Mouse (Mus musculus) CH12.LX (cell line): ENCODE data around the gene Asprv1. TPM values are rescaled to one million over a fixed set of nuclear protein-coding genes. Genes with fewer than 3 reads are reported as not detected.

ENCODE experiments used
- DNase-seq: peaks from one replicate; pipeline ENCODE4 v3.0.0-alpha.2; 2013; ENCODE audit errors: extremely low read depth
- H3K27ac ChIP-seq: 2 replicates; pipeline ENCODE4 v1.5.1; 2012; ENCODE audit warnings: low read depth, mild to moderate bottlenecking, control low read depth, moderate library complexity; ENCODE audit not compliant: insufficient read depth
- H3K27me3 ChIP-seq: replicated peaks from 2 replicates; pipeline ENCODE3; 2012; ENCODE audit warnings: inconsistent platforms
- H3K36me3 ChIP-seq, 2 experiments: replicated peaks in 1 of 2; 2 replicates each; pipeline versions ENCODE3 to v1.6.1; 2012; ENCODE audit warnings: inconsistent platforms in 1 of 2, low read length in 1 of 2, mild to moderate bottlenecking in 1 of 2, mixed read lengths in 1 of 2, moderate library complexity in 1 of 2; ENCODE audit not compliant: control insufficient read depth in 1 of 2, insufficient read depth in 1 of 2
- H3K4me1 ChIP-seq, 2 experiments: 2 replicates each; pipeline ENCODE4 v1.6.1; 2012; ENCODE audit warnings: inconsistent platforms in 1 of 2, moderate library complexity in 1 of 2; ENCODE audit not compliant: insufficient read depth in 2 of 2, control insufficient read depth in 1 of 2
- H3K4me2 ChIP-seq: 2 replicates; pipeline ENCODE4 v1.6.1; 2012; ENCODE audit warnings: low read depth, mild to moderate bottlenecking, control low read depth; ENCODE audit not compliant: poor library complexity, insufficient read depth, severe bottlenecking
- H3K4me3 ChIP-seq, 3 experiments: fragments of 150-350 bp in 1 of 3; sonication (generic) in 1 of 3; replicated peaks in 1 of 3; 2 replicates each; pipeline versions ENCODE3 to v1.5.1; 2011 to 2012; ENCODE audit warnings: low read depth in 2 of 3, low read length in 2 of 3, mild to moderate bottlenecking in 2 of 3, moderate library complexity in 2 of 3, control low read depth in 1 of 3, improper control_type of control experiment in 1 of 3, inconsistent platforms in 1 of 3, mixed read lengths in 1 of 3; ENCODE audit not compliant: poor library complexity in 1 of 3
- H3K79me2 ChIP-seq: replicated peaks from 2 replicates; pipeline ENCODE4 v1.6.1; 2012; ENCODE audit warnings: mild to moderate bottlenecking, moderate library complexity; ENCODE audit not compliant: control insufficient read depth, poor library complexity, insufficient read depth, severe bottlenecking; ENCODE audit errors: extremely low read depth
- H3K9ac ChIP-seq: 2 replicates; pipeline ENCODE4 v1.6.1; 2012; ENCODE audit warnings: low read depth, mild to moderate bottlenecking, control low read depth, moderate library complexity; ENCODE audit not compliant: insufficient read depth
- H3K9me3 ChIP-seq: replicated peaks from 2 replicates; pipeline ENCODE3; 2012; ENCODE audit warnings: low read length, inconsistent platforms, mixed read lengths
- CTCF ChIP-seq, 2 experiments: IDR thresholded peaks in 1 of 2; conservative IDR thresholded peaks in 1 of 2; 2 replicates each; pipeline ENCODE4 v1.5.1; 2011 to 2012; ENCODE audit warnings: low read depth in 2 of 2, low read length in 2 of 2, improper control_type of control experiment in 1 of 2, inconsistent platforms in 1 of 2, mild to moderate bottlenecking in 1 of 2, moderate library complexity in 1 of 2
- ELF1 ChIP-seq: IDR thresholded peaks from 2 replicates; pipeline ENCODE4 v1.6.1; 2014; ENCODE audit warnings: low read depth, mild to moderate bottlenecking, inconsistent platforms, low read length, improper control_type of control experiment
- EP300 ChIP-seq: IDR thresholded peaks from 2 replicates; pipeline ENCODE4 v1.6.1; 2011; ENCODE audit warnings: low read length, improper control_type of control experiment
- GABPA ChIP-seq: IDR thresholded peaks from 2 replicates; pipeline ENCODE4 v1.6.1; 2012; ENCODE audit warnings: low read depth, low read length, improper control_type of control experiment, inconsistent platforms; ENCODE audit not compliant: insufficient replicate concordance
- HCFC1 ChIP-seq: IDR thresholded peaks from 2 replicates; pipeline ENCODE4 v1.6.1; 2012; ENCODE audit warnings: low read depth, mild to moderate bottlenecking, inconsistent platforms, low read length, improper control_type of control experiment
- IRF4 ChIP-seq: IDR thresholded peaks from 2 replicates; pipeline ENCODE4 v1.6.1; 2014; ENCODE audit warnings: low read depth, mild to moderate bottlenecking, inconsistent platforms, low read length, improper control_type of control experiment
- JUN ChIP-seq: IDR thresholded peaks from 2 replicates; pipeline ENCODE4 v1.6.1; 2011; ENCODE audit warnings: low read depth, mild to moderate bottlenecking, low read length, improper control_type of control experiment, moderate library complexity; ENCODE audit not compliant: insufficient read depth
- KAT2A ChIP-seq: IDR thresholded peaks from 2 replicates; pipeline ENCODE4 v1.6.1; 2012; ENCODE audit warnings: low read length, improper control_type of control experiment, inconsistent platforms; ENCODE audit not compliant: insufficient replicate concordance
- MAFK ChIP-seq: IDR thresholded peaks from 2 replicates; pipeline ENCODE4 v1.6.1; 2011; ENCODE audit warnings: low read length, improper control_type of control experiment; ENCODE audit not compliant: insufficient replicate concordance
- MEF2A ChIP-seq: IDR thresholded peaks from 2 replicates; pipeline ENCODE4 v1.6.1; 2014; ENCODE audit warnings: low read depth, mild to moderate bottlenecking, inconsistent platforms, low read length, improper control_type of control experiment, borderline replicate concordance
- MXI1 ChIP-seq: IDR thresholded peaks from 2 replicates; pipeline ENCODE4 v1.6.1; 2011; ENCODE audit warnings: mild to moderate bottlenecking, low read depth, low read length, improper control_type of control experiment
- NRF1 ChIP-seq: IDR thresholded peaks from 2 replicates; pipeline ENCODE4 v1.6.1; 2014; ENCODE audit warnings: low read depth, mild to moderate bottlenecking, inconsistent platforms, low read length, improper control_type of control experiment, moderate library complexity
- POLR2A ChIP-seq: IDR thresholded peaks from 2 replicates; pipeline ENCODE4 v1.6.1; 2011; ENCODE audit warnings: low read depth, mild to moderate bottlenecking, improper control_type of control experiment, low read length
- POLR2AphosphoS2 ChIP-seq: IDR thresholded peaks from 2 replicates; pipeline ENCODE4 v1.6.1; 2011; ENCODE audit warnings: low read depth, low read length, improper control_type of control experiment
- RCOR1 ChIP-seq: conservative IDR thresholded peaks from 2 replicates; pipeline ENCODE4 v1.6.1; 2012; ENCODE audit warnings: low read depth, mild to moderate bottlenecking, inconsistent platforms, low read length, improper control_type of control experiment
- USF2 ChIP-seq: conservative IDR thresholded peaks from 2 replicates; pipeline ENCODE4 v1.6.1; 2011; ENCODE audit warnings: low read depth, low read length, improper control_type of control experiment
- ZKSCAN1 ChIP-seq: IDR thresholded peaks from 2 replicates; pipeline ENCODE4 v1.6.1; 2012; ENCODE audit warnings: low read depth, inconsistent platforms, low read length, improper control_type of control experiment, borderline replicate concordance
- ZNF384 ChIP-seq: IDR thresholded peaks from 2 replicates; pipeline ENCODE4 v1.6.1; 2012; ENCODE audit warnings: low read depth, low read length, improper control_type of control experiment, inconsistent platforms
- dilution Hi-C: fragments of 300-500 bp; cut with MboI; formaldehyde crosslinking; loops from 2 replicates; pipeline ENCODE4 v1.14.3; 2020; ENCODE audit warnings: low sequenced_read_pairs; ENCODE audit not compliant: extremely low pct_unique_long_range_greater_than_20kb, extremely low pct_ligation_motif_present
- in situ Hi-C: fragments of 300-500 bp; cut with MboI; formaldehyde crosslinking; loops from 3 replicates; pipeline ENCODE4 v1.14.3; 2019; ENCODE audit warnings: low sequenced_read_pairs, low pct_ligation_motif_present, low pct_unique_long_range_greater_than_20kb, mixed read lengths
- polyA plus RNA-seq: library from polyadenylated mRNA; unstranded; fragments of >175 nt; gene quantifications from 2 replicates; pipeline ENCODE4 v1.2.1, GENCODE M21; 2012; ENCODE audit warnings: low read depth; ENCODE audit not compliant: insufficient read length
- total RNA-seq, 2 experiments: library from RNA; depleted of rRNA; stranded (reverse); fragments of 300-350 nt in 1 of 2; fragments of >200 nt in 1 of 2; gene quantifications; 2 replicates each; pipeline ENCODE4 v1.2.3; 2012 to 2014

Gene Asprv1
- total and polyA plus RNA-seq, 3 experiments = not detected

DNA sequence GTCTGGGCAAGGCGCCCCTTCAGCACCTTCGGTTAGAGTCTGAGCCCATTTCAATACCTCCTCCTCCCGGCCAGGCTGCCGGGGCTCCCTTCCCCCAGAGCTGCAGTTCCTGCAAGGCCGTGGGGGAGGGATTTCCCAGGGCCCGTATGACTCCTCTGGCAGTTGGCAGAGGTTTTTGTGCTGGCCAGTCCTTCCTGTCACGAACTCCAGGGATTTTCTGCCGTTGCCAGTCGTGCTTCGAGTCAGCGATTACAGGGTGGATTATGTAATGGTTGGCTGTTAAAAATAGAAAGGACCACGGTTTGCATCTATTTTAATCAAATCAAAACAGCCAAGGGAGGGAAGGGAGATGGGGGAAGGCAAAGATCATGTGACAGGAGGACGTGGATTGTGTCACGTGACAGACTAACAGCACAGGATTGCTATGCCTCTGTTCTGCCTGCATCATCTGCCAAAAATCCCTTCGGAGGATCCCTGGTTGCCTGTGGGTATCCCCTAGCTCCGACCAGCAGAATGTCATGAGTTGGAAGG is 42.8 kb upstream of the Asprv1 start (continued):
- no peak for TF ChIP-seq JUN
- TF ChIP-seq ZKSCAN1 = no peak
- TF ChIP-seq MAFK = 0 out of 2 replicates have a peak, but pooled peaks have one; percentile 19
- peak; percentile 51 for TF ChIP-seq ELF1
- TF ChIP-seq MXI1 = no peak
- peak; percentile 67; the same call in 1 of the 2 replicates for TF ChIP-seq MEF2A
- no peak for TF ChIP-seq KAT2A
- TF ChIP-seq CTCF (conservative IDR thresholded peaks at IDR 0.05 in 1 of 2, IDR thresholded peaks at IDR 0.05 in 1 of 2; ENCODE audit: low read depth in 2 of 2, low read length in 2 of 2) = no peak
- TF ChIP-seq USF2 = peak; percentile 95
- TF ChIP-seq NRF1 = no peak
- no peak for TF ChIP-seq HCFC1
- no peak for TF ChIP-seq GABPA
- TF ChIP-seq POLR2AphosphoS2 = no peak

DNA sequence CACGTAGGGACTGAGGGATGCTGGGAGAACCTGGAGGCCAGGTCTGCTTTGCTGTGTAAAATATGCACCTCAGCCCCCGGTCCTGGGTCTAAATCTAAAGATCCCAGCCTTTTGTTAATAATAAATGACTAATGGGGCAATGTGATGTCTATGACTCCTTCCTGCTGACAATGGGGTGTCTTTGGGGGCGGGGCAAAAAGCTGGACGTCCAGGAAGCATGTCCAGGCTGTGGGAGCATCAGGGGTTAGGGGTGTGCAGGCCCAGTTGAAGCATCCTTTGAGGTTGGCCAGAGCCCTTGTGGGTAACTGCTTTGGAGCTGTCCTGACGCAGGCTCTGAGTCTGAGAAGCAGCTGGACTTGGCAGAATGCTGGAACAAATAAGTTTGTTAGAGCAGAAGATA is 41.9 kb upstream of the Asprv1 start:
- H3K36me3 ChIP-seq = no peaks in the 10 kb centered on the region
- H3K9me3 ChIP-seq = peaks cover 3% of the 10 kb centered on the region
- no peak for TF ChIP-seq JUN
- no peak for TF ChIP-seq MAFK
- no peak for TF ChIP-seq RCOR1
- no peak for TF ChIP-seq IRF4
- H3K4me3 ChIP-seq = no peak overlapping the region
- H3K27me3 ChIP-seq = no peaks in the 10 kb centered on the region
- no peaks in the 10 kb centered on the region for H3K79me2 ChIP-seq
- H3K27ac ChIP-seq = no peak overlapping the region
- DNase-seq = no peak
- H3K9ac ChIP-seq = no peak overlapping the region
- in situ Hi-C loops = no loop called here
- dilution Hi-C loops = no loop called here
- peaks cover 10 to 29% of the 10 kb centered on the region in 2 experiments for H3K4me1 ChIP-seq
- H3K4me2 ChIP-seq = no peak overlapping the region

DNA sequence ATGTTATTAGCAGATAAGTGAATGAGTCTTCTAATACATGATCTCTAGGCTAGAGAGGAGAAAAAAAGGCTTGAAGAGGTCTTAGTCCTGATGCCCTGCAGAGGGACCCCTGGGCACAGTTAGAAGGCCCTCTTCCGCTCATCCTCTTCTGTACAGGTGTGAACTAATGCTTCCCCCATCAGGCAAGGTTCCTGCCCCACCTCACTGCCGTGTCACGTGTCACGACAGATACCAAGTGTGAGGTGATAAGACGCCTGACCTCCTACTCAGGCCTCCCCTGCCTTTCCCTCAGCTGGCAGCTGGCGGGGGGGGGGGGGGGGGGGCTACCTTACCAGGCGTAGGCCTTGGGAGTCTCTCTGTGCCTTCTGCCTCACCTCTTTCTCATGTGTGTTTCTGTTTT is 39.5 kb upstream of the Asprv1 start:
- Histone ChIP-seq H3K4me2 (no peak overlapping the region), H3K79me2 (no peaks in the 10 kb centered on the region), H3K27ac (no peak overlapping the region), H3K4me3 (no peak overlapping the region), H3K4me1 (peaks cover 10 to 26% of the 10 kb centered on the region in 2 experiments), H3K36me3 (no peaks in the 10 kb centered on the region), H3K27me3 (no peaks in the 10 kb centered on the region), H3K9ac (no peak overlapping the region), H3K9me3 (peaks cover 3% of the 10 kb centered on the region)
- DNase-seq = no peak
- no peak for TF ChIP-seq EP300
- no peak for TF ChIP-seq MAFK
- TF ChIP-seq POLR2A = no peak
- no peak for TF ChIP-seq ZNF384
- no peak for TF ChIP-seq IRF4
- dilution Hi-C loops = no loop called here
- in situ Hi-C loops = no loop called here
